Mouse (Mus musculus): ENCODE results near the gene Tmem220. TPM values are rescaled to one million over a fixed set of nuclear protein-coding genes. Genes with fewer than 3 reads are reported as not detected.
"Not testable (repeated sequence)": the region's sequence is repeated elsewhere in the genome, so short reads cannot be mapped to it uniquely, and the experiment has no call there.

Tmem220 gene
- total RNA-seq, 1 experiment from 2014 or later: 6.0 TPM

- DNase-seq: peak; percentile 37
These were observed 7.0 kb upstream of the Tmem220 start for GRCm38 (mm10) chr11:67017801-67018591.

- no peak for DNase-seq
These were observed 5.1 kb upstream of the Tmem220 start for GRCm38 (mm10) chr11:67019711-67020475.

- peak; percentile 78 for DNase-seq
These were observed 4.0 kb upstream of the Tmem220 start for GRCm38 (mm10) chr11:67020948-67021347.

- peak; percentile 40 for DNase-seq
These were observed 2.4 kb upstream of the Tmem220 start for GRCm38 (mm10) chr11:67022354-67023115.

- not testable (repeated sequence) for DNase-seq
These were observed 1.8 kb upstream of the Tmem220 start for GRCm38 (mm10) chr11:67023191-67023590.

- no peak for DNase-seq
These were observed 1.1 kb upstream of the Tmem220 start for GRCm38 (mm10) chr11:67023802-67024340.

GRCm38 (mm10) chr11:67030904-67031602 lies 6.1 kb downstream of the Tmem220 start:
- DNase-seq: peak; percentile 48

- no peak for DNase-seq
These were observed 6.6 kb downstream of the Tmem220 start for GRCm38 (mm10) chr11:67031603-67031915.

GRCm38 (mm10) chr11:67034775-67035485 lies 10.0 kb downstream of the Tmem220 start:
- DNase-seq: no peak

GRCm38 (mm10) chr11:67036229-67036628 lies 11.3 kb downstream of the Tmem220 start:
- DNase-seq: no peak

- no peak for DNase-seq
These were observed 11.9 kb downstream of the Tmem220 start for GRCm38 (mm10) chr11:67036892-67037291.

GRCm38 (mm10) chr11:67039799-67040198 lies 14.8 kb downstream of the Tmem220 start:
- no peak for DNase-seq

GRCm38 (mm10) chr11:67040483-67040882 lies 15.5 kb downstream of the Tmem220 start:
- DNase-seq: no peak

- DNase-seq: no peak
These were observed 18.1 kb downstream of the Tmem220 start for GRCm38 (mm10) chr11:67043007-67043406.

GRCm38 (mm10) chr11:67044959-67045358 lies 20.0 kb downstream of the Tmem220 start:
- DNase-seq: no peak

GRCm38 (mm10) chr11:67047199-67047598 lies 22.2 kb downstream of the Tmem220 start:
- no peak for DNase-seq

GRCm38 (mm10) chr11:67048496-67048895 lies 23.5 kb downstream of the Tmem220 start:
- DNase-seq: no peak

- DNase-seq: no peak
These were observed 24.3 kb downstream of the Tmem220 start for GRCm38 (mm10) chr11:67049256-67049655.

- DNase-seq: no peak
These were observed 26.8 kb downstream of the Tmem220 start for GRCm38 (mm10) chr11:67051676-67052320.

- peak; percentile 94 for DNase-seq
These were observed 27.5 kb downstream of the Tmem220 start, which contains the start of the genes Adprm and Sco1 for GRCm38 (mm10) chr11:67052321-67052952. Gene Adprm, minus strand, starts transcription at chr11:67052594. Gene Sco1, plus strand, starts transcription at chr11:67052670.

All from adrenal gland, postnatal 14 days (tissue).